Mouse (Mus musculus) hematopoietic stem cell, adult 5-6 weeks (primary cell): ENCODE measurements around the gene Khdrbs2. TPM values are rescaled to one million over a fixed set of nuclear protein-coding genes. Genes with fewer than 3 reads are reported as not detected.

Experiments used
- ATAC-seq, 2 experiments: fragments of 125-278 bp in 1 of 2; replicated peaks in 1 of 2; 2 replicates each; pipeline ENCODE4 v1.8.0; 2016 to 2017; ENCODE audit warnings: inconsistent platforms in 2 of 2, mild to moderate bottlenecking in 2 of 2, moderate number of reproducible peaks in 2 of 2, low read depth in 1 of 2, moderate TSS enrichment in 1 of 2; ENCODE audit not compliant: low FRiP score in 2 of 2, poor library complexity in 2 of 2, severe bottlenecking in 2 of 2, insufficient read depth in 1 of 2, low TSS enrichment in 1 of 2
- total RNA-seq: library from RNA; stranded (forward); fragments of 172-1452, 232-1000 nt; gene quantifications from 2 replicates; pipeline ENCODE4 v1.2.3, GENCODE M21; 2017

Gene Khdrbs2
- total RNA-seq, 1 experiment from 2014 or later = not detected

GRCm38 (mm10) chr1:32693806-32694205 is 521.3 kb downstream of the Khdrbs2 start:
- ATAC-seq = peak in 1 of 2 experiments; percentile 53; a peak in 1 of 4 replicates

GRCm38 (mm10) chr1:32700132-32700531 is 527.6 kb downstream of the Khdrbs2 start:
- no peak for ATAC-seq

GRCm38 (mm10) chr1:32701267-32701666 is 528.8 kb downstream of the Khdrbs2 start:
- no peak for ATAC-seq
